Mouse (Mus musculus) spleen, adult 2 months (tissue): ENCODE results near the gene Prr5l.

Source experiments
- CTCF ChIP-seq: fragments of 200-500 bp; IDR thresholded peaks from 2 replicates; pipeline ENCODE4 v1.5.1; 2011; ENCODE audit warnings: mild to moderate bottlenecking, inconsistent platforms; ENCODE audit not compliant: insufficient read depth, insufficient read length, insufficient replicate concordance; ENCODE audit errors: extremely low read depth
- POLR2A ChIP-seq: fragments of 200-500 bp; IDR thresholded peaks from 2 replicates; pipeline ENCODE4 v1.6.1; 2011; ENCODE audit warnings: low read depth, low read length, inconsistent platforms

GRCm38 (mm10) chr2:101902196-101902595, 19.4 kb upstream of the Prr5l start:
- no peak for TF ChIP-seq POLR2A
- TF ChIP-seq CTCF = no peak
